Mouse (Mus musculus): ENCODE results near the gene Tnnc2. TPM values are rescaled to one million over a fixed set of nuclear protein-coding genes. Genes with fewer than 3 reads are reported as not detected.
A peak's percentile ranks its signal among the peaks of the same experiment; 100 is the strongest.

The Tnnc2 gene
- polyA plus RNA-seq, 1 experiment from 2014 or later, result 26.2 TPM

- 90% methylated on average over 3 of the region's 3 CpGs for WGBS
- ATAC-seq (ENCODE audit: low FRiP score, low read depth), result no peak
- peaks cover 59% of the 10 kb centered on the region for H3K36me3 ChIP-seq
- H3K27me3 ChIP-seq (replicated peaks), result no peaks in the 10 kb centered on the region
- H3K9me3 ChIP-seq, result no peaks in the 10 kb centered on the region
- H3K4me2 ChIP-seq (replicated peaks), result no peak overlapping the region
- H3K9ac ChIP-seq, result no peak overlapping the region
- H3K27ac ChIP-seq, result no peak overlapping the region
- H3K4me3 ChIP-seq, result no peak overlapping the region
- H3K4me1 ChIP-seq, result no peaks in the 10 kb centered on the region
These were observed 13.5 kb upstream of the Tnnc2 start for GRCm38 (mm10) chr2:164793236-164793635.

- 94% methylated on average over 12 of the region's 12 CpGs for WGBS
- no peak for ATAC-seq (ENCODE audit: low FRiP score, low read depth)
- H3K36me3 ChIP-seq, result peaks cover 54% of the 10 kb centered on the region
- H3K4me3 ChIP-seq, result no peak overlapping the region
- no peaks in the 10 kb centered on the region for H3K4me1 ChIP-seq
- no peaks in the 10 kb centered on the region for H3K27me3 ChIP-seq (replicated peaks)
- no peak overlapping the region for H3K9ac ChIP-seq
- H3K4me2 ChIP-seq (replicated peaks), result no peak overlapping the region
- no peak overlapping the region for H3K27ac ChIP-seq
- no peaks in the 10 kb centered on the region for H3K9me3 ChIP-seq
These were observed 12.8 kb upstream of the Tnnc2 start for GRCm38 (mm10) chr2:164792400-164793190.

GRCm38 (mm10) chr2:164791841-164792261 lies 12.1 kb upstream of the Tnnc2 start:
- H3K4me2 ChIP-seq (replicated peaks), result no peak overlapping the region
- H3K9me3 ChIP-seq, result no peaks in the 10 kb centered on the region
- H3K27me3 ChIP-seq (replicated peaks), result no peaks in the 10 kb centered on the region
- ATAC-seq (ENCODE audit: low FRiP score, low read depth), result no peak
- peaks cover 52% of the 10 kb centered on the region for H3K36me3 ChIP-seq
- no peaks in the 10 kb centered on the region for H3K4me1 ChIP-seq
- WGBS, result 94% methylated on average over 18 of the region's 18 CpGs
- no peak overlapping the region for H3K27ac ChIP-seq
- H3K4me3 ChIP-seq, result no peak overlapping the region
- H3K9ac ChIP-seq, result no peak overlapping the region

GRCm38 (mm10) chr2:164790451-164790850 lies 10.7 kb upstream of the Tnnc2 start:
- Histone ChIP-seq H3K27me3 (replicated peaks) (no peaks in the 10 kb centered on the region), H3K36me3 (peaks cover 38% of the 10 kb centered on the region), H3K4me2 (replicated peaks) (no peak overlapping the region), H3K9me3 (no peaks in the 10 kb centered on the region), H3K4me3 (no peak overlapping the region), H3K9ac (no peak overlapping the region), H3K27ac (no peak overlapping the region), H3K4me1 (no peaks in the 10 kb centered on the region)
- ATAC-seq (ENCODE audit: low FRiP score, low read depth), result no peak
- WGBS, result 85% methylated on average over 4 of the region's 4 CpGs

DNA sequence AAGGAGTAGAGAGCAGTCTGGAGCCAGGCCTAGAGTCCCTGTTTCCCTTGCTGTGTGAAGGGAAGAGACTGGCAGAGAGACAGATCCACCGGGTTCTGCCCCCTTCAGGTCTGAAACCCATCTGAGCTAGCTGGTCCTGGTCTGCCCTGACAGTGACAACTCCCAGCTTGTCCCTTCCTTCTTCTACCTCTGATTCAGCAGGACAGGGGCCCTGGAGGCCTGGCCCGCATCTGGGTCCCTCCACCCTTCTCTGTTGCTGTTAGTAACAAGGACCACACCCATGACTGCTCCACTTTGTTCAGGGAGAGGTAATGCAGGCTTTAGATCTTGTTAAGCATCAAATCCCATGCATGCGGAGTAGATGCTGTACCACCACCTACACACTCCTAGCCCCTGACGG lies 8.6 kb upstream of the Tnnc2 start:
- H3K4me2 ChIP-seq (replicated peaks), result no peak overlapping the region
- peaks cover 24% of the 10 kb centered on the region for H3K36me3 ChIP-seq
- H3K4me1 ChIP-seq, result no peaks in the 10 kb centered on the region
- 81% methylated on average over 4 of the region's 4 CpGs for WGBS
- no peaks in the 10 kb centered on the region for H3K9me3 ChIP-seq
- no peak overlapping the region for H3K4me3 ChIP-seq
- H3K27ac ChIP-seq, result no peak overlapping the region
- ATAC-seq (ENCODE audit: low FRiP score, low read depth), result no peak
- no peaks in the 10 kb centered on the region for H3K27me3 ChIP-seq (replicated peaks)
- H3K9ac ChIP-seq, result no peak overlapping the region

DNA sequence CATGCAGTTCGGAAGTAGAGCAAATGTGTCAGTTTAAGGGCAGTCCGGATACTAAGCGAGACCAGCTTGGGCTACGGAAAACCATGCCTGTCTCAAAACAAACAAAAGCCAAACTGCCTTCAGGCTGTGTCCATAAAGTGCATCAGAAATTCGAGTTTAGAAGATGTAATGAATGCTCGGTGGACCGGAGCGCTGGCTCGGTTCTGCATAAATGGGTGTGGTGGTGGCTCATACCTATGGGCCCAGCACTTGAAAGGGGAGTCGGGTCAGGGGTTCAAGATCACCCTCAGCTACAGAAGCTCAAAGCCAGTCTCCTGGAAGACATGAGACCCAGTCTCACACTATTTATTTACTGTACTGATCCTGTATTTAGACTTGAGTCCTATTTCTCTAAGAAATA lies 8.0 kb upstream of the Tnnc2 start:
- H3K4me1 ChIP-seq, result no peaks in the 10 kb centered on the region
- no peak overlapping the region for H3K9ac ChIP-seq
- WGBS, result 84% methylated on average over 10 of the region's 10 CpGs
- H3K9me3 ChIP-seq, result no peaks in the 10 kb centered on the region
- no peak overlapping the region for H3K27ac ChIP-seq
- ATAC-seq (ENCODE audit: low FRiP score, low read depth), result no peak
- peaks cover 18% of the 10 kb centered on the region for H3K36me3 ChIP-seq
- no peak overlapping the region for H3K4me2 ChIP-seq (replicated peaks)
- H3K27me3 ChIP-seq (replicated peaks), result no peaks in the 10 kb centered on the region
- H3K4me3 ChIP-seq, result no peak overlapping the region

DNA sequence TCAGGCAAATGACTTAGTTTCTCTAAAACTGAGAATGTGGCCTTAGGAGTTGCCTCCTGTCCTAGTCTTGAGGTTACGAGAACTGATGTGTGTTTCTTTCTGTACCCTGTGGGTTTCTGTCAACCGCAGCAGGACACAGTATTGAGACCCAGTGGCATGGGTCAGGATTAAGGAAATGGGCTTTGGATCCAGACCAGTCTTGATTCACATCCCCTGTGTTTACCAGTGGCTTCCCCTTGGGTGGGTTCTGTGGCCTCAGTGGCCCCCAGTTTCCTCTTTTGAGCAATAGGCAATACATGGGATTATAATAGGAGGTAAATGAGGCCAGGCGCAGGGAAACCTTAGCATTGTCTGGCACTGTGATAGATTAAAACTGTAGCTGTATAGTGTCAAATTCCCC lies 7.3 kb upstream of the Tnnc2 start:
- H3K4me1 ChIP-seq, result no peaks in the 10 kb centered on the region
- H3K9me3 ChIP-seq, result no peaks in the 10 kb centered on the region
- 89% methylated on average over 3 of the region's 3 CpGs for WGBS
- peaks cover 10% of the 10 kb centered on the region for H3K36me3 ChIP-seq
- no peak for ATAC-seq (ENCODE audit: low FRiP score, low read depth)
- H3K27me3 ChIP-seq (replicated peaks), result no peaks in the 10 kb centered on the region
- no peak overlapping the region for H3K27ac ChIP-seq
- peak overlapping the region; percentile 93 for H3K4me2 ChIP-seq (replicated peaks)
- no peak overlapping the region for H3K4me3 ChIP-seq
- H3K9ac ChIP-seq, result no peak overlapping the region

GRCm38 (mm10) chr2:164786388-164786885 lies 6.7 kb upstream of the Tnnc2 start:
- H3K4me3 ChIP-seq, result peak overlapping the region; percentile 60
- 11% methylated on average over 15 of the region's 15 CpGs for WGBS
- H3K9ac ChIP-seq, result peak overlapping the region; percentile 71
- ATAC-seq (ENCODE audit: low FRiP score, low read depth), result 0 out of 2 replicates have a peak, but pooled peaks have one; percentile 8
- H3K4me2 ChIP-seq (replicated peaks), result peak overlapping the region; percentile 93
- no peaks in the 10 kb centered on the region for H3K9me3 ChIP-seq
- H3K4me1 ChIP-seq, result no peaks in the 10 kb centered on the region
- no peak overlapping the region for H3K27ac ChIP-seq
- peaks cover 4% of the 10 kb centered on the region for H3K36me3 ChIP-seq
- H3K27me3 ChIP-seq (replicated peaks), result no peaks in the 10 kb centered on the region

DNA sequence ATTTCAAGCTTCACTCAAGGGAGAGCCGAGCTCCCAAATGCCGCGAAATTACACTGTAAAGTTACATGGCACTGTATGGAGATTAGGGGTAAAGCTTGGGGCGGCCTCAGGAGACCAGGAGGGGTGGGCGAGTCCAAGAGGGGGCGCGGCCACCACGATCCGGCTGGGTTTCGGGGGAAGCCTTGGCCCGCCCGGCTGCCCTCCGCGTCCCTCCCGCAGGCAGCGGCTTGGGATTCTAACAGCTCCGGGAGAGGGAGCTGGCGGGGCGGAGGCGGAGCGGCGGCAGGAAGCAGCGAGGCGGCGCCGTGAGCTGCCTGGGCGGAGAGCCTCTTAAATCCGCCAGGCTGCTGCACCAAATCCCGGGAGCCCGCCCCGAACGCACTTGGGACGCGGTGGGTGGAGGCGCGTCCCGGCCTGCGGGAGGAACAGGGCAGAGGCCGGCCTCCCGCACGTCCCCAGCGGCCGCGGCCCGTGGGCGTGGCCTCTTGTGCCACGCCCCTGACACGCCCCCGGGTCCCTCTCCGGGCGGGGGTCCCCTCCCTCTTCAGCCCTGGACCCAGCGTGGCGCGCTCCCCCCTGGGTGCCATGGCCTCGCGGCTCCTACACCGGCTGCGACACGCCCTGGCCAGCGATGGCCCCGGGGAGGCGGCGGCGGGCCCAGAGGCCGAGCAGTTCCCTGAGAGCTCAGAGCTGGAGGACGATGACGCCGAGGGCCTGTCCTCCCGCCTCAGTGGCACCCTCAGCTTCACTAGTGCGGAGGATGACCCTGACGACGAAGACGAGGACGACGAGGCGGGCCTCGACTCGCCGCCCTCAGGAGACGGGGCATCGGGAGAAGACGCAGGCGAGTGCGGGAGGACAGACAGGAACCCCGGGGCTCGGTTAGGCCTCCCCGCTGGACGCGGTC lies 6.0 kb upstream of the Tnnc2 start, which contains the start of gene Snx21:
Gene Snx21, plus strand, starts transcription at position 343 of the 907 bp plus-strand sequence.
- peak within 1 kb of the TSS; percentile 60 for H3K4me3 ChIP-seq
- under 1% methylated on average over 84 of the region's 89 CpGs for WGBS
- H3K9me3 ChIP-seq, result no peaks in the 10 kb centered on the region
- H3K27ac ChIP-seq, result 0 out of 2 replicates have a peak within 1 kb of the TSS, but pooled peaks have one; percentile 17
- peak; percentile 85 for ATAC-seq (ENCODE audit: low FRiP score, low read depth)
- H3K9ac ChIP-seq, result peak within 1 kb of the TSS; percentile 71
- no peaks in the 10 kb centered on the region for H3K4me1 ChIP-seq
- no peaks in the 10 kb centered on the region for H3K27me3 ChIP-seq (replicated peaks)
- peak within 1 kb of the TSS; percentile 93 for H3K4me2 ChIP-seq (replicated peaks)
- H3K36me3 ChIP-seq, result peaks cover 3% of the 10 kb centered on the region; the same call in 1 of the 2 replicates

- Histone ChIP-seq H3K4me2 (replicated peaks) (peak overlapping the region; percentile 93), H3K27me3 (replicated peaks) (no peaks in the 10 kb centered on the region), H3K36me3 (peaks cover 3% of the 10 kb centered on the region; the same call in 1 of the 2 replicates), H3K4me3 (peak overlapping the region; percentile 60), H3K4me1 (no peaks in the 10 kb centered on the region), H3K27ac (no peak overlapping the region), H3K9me3 (no peaks in the 10 kb centered on the region), H3K9ac (peak overlapping the region; percentile 71; the same call in 1 of the 2 replicates)
- no peak for ATAC-seq (ENCODE audit: low FRiP score, low read depth)
- WGBS, result 12% methylated on average over 7 of the region's 7 CpGs
These were observed 5.2 kb upstream of the Tnnc2 start for GRCm38 (mm10) chr2:164784869-164785420.

- no peak for ATAC-seq (ENCODE audit: low FRiP score, low read depth)
- Histone ChIP-seq H3K27ac (no peak overlapping the region), H3K27me3 (replicated peaks) (no peaks in the 10 kb centered on the region), H3K4me3 (no peak overlapping the region), H3K9ac (no peak overlapping the region), H3K4me1 (no peaks in the 10 kb centered on the region), H3K4me2 (replicated peaks) (no peak overlapping the region), H3K9me3 (no peaks in the 10 kb centered on the region), H3K36me3 (peaks cover 2% of the 10 kb centered on the region; the same call in 1 of the 2 replicates)
- 79% methylated on average over 7 of the region's 7 CpGs for WGBS
These were observed 4.3 kb upstream of the Tnnc2 start for GRCm38 (mm10) chr2:164783926-164784581.
